Mouse (Mus musculus): ENCODE measurements around the gene Pnpla3. TPM values are rescaled to one million over a fixed set of nuclear protein-coding genes. Genes with fewer than 3 reads are reported as not detected.

The Pnpla3 gene
- polyA plus RNA-seq, 1 experiment from 2014 or later, result 1.1 TPM

Small RNA genes lying within 50 kb of the gene (microRNA-seq; reads per million reads assigned to microRNA genes)
- not detected for gene Mir6392

Other genes with a start within 250 kb of the Pnpla3 start
- gene Efcab6, start 102.5 kb upstream of the Pnpla3 start, polyA plus RNA-seq (2015; fragmentation: Nextera tagmentation; extraction: Ambion mirVana), result 0.16 and 0.17 TPM in 2 replicates
- 0.65 and 1.3 TPM in 2 replicates for gene Sult4a1, start 62.1 kb upstream of the Pnpla3 start, polyA plus RNA-seq (2015; fragmentation: Nextera tagmentation; extraction: Ambion mirVana)
- gene Pnpla5, start 44.7 kb upstream of the Pnpla3 start, polyA plus RNA-seq (2015; fragmentation: Nextera tagmentation; extraction: Ambion mirVana), result not detected in 2 replicates
- 136 and 143 TPM in 2 replicates for gene Samm50, start 24.4 kb downstream of the Pnpla3 start, polyA plus RNA-seq (2015; fragmentation: Nextera tagmentation; extraction: Ambion mirVana)
- 3.1 and 3.5 TPM in 2 replicates for gene Parvb, start 64.2 kb downstream of the Pnpla3 start, polyA plus RNA-seq (2015; fragmentation: Nextera tagmentation; extraction: Ambion mirVana)
- 1.6 and 2.1 TPM in 2 replicates for gene Parvg, start 156.2 kb downstream of the Pnpla3 start, polyA plus RNA-seq (2015; fragmentation: Nextera tagmentation; extraction: Ambion mirVana)